Mouse (Mus musculus) spleen, adult 2 months (tissue): ENCODE data around the gene Il34.

ENCODE experiments used
- CTCF ChIP-seq: fragments of 200-500 bp; IDR thresholded peaks from 2 replicates; pipeline ENCODE4 v1.5.1; 2011; ENCODE audit warnings: mild to moderate bottlenecking, inconsistent platforms; ENCODE audit not compliant: insufficient read depth, insufficient read length, insufficient replicate concordance; ENCODE audit errors: extremely low read depth
- POLR2A ChIP-seq: fragments of 200-500 bp; IDR thresholded peaks from 2 replicates; pipeline ENCODE4 v1.6.1; 2011; ENCODE audit warnings: low read depth, low read length, inconsistent platforms

GRCm38 (mm10) chr8:110843207-110843606 lies 37.5 kb upstream of the Il34 start:
- no peak for TF ChIP-seq POLR2A
- no peak for TF ChIP-seq CTCF
